Mouse (Mus musculus) lung, postnatal 14 days (tissue): Measurements from ENCODE around the gene Avil.

Experiments used
- DNase-seq: peaks from one replicate; pipeline ENCODE4 v3.0.0; 2021

Gene Avil

DNA sequence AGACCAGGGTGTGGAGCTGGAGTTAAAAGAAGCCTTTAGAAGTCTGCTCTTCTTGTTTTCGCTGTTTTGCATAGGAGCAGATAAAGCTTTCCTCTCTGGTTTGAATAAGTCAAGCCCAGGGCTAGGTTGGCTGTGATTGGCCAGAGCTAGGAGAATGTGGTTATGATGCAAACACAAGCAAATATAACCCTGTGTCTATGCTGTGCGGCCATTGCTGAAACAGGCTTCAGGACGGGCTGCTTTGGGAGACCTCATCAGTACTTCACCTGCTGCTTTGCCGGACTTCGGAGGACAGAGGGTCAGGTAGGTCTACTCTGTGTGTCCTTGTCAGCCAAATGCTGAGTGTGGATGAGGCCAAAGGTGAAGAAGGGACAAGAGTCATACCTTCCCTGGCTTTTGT lies at the start of gene Avil:
Gene Avil (plus strand): TSS at position 181 of the 400 bp plus-strand sequence.
- DNase-seq, result no peak

DNA sequence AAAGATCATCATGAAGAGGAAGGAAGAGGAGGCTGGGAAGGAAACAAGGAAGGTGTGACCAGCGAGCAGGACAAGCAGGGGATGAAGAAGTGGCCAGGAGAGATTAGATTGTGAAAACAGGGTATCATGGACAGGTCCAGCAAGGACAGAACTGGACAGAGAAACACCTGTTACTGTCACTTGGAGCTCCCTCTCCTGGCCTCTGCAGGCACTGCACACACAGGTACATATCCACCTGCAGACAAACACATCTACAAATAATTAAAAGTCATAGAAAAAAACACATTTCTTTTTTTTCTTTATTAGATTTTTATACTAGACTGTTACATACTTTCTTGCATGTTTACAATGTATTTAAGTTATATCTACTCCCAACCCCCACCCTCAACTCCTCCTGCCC lies 48.1 kb upstream of the Avil start:
- no peak for DNase-seq

- no peak for DNase-seq
Measured at GRCm38 (mm10) chr10:126953029-126953471, 47.5 kb upstream of the Avil start.

GRCm38 (mm10) chr10:126956692-126957358 lies 43.7 kb upstream of the Avil start:
- no peak for DNase-seq

DNA sequence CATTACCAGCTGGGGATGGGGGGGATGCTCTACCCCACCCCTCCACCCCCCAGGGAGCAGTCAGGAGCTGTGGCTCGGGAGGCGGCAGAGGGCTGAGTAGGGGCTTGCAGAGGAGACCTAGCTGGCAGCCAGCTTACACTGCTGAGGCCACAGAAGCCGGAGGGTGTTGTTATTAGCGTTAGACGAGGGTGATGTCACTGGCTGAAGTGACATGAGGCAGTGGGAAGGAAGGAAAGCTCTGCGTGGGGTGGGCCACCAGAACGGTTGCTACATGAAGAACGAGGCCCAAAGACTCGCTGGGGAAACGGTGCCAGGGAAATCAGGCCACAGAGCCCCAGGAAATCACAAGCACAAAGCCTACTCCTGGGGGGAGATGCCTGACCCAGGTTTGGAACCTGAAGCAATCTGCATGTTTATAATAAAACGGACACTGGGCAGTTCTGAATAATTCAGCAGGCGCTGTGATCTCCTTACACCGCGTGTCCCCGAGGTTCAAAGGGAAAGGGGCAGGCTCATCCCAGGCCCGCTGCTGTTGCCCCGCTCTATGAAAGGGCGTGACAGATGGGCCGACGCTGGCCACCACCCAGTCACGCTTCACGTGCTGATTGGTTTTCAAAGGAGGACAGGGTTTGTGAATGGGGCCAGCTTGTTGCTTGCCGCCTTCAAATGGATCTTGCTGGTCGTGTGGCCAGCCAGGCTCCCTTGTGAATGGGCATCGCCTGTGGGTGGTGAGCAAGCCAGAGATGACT lies 43.0 kb upstream of the Avil start:
- peak; percentile 64 for DNase-seq

DNA sequence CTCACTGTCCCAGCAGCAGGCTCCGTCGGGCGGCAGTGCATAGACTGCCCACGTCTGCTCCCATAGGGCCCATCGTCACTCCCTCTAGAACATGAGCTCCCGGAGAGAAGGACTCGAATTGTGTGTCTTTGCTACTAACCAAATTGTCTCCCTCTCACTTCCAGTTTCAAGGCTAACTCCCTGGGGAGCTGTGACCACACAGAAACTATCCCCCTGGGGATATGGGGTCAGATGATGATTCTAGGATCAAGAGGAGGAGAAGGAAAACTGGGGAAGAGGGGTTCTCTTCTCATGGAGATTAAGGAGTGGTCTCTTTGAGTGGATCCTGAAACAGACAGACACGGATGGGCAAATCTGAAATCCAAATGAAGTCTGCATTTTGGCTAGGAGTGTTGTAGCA lies 40.0 kb upstream of the Avil start:
- DNase-seq, result no peak

- peak; percentile 77 for DNase-seq
Measured at GRCm38 (mm10) chr10:126961757-126962156, 38.8 kb upstream of the Avil start.

GRCm38 (mm10) chr10:126962271-126962965 lies 38.1 kb upstream of the Avil start:
- DNase-seq, result peak; percentile 67

GRCm38 (mm10) chr10:126962966-126963330 lies 37.6 kb upstream of the Avil start:
- no peak for DNase-seq

DNA sequence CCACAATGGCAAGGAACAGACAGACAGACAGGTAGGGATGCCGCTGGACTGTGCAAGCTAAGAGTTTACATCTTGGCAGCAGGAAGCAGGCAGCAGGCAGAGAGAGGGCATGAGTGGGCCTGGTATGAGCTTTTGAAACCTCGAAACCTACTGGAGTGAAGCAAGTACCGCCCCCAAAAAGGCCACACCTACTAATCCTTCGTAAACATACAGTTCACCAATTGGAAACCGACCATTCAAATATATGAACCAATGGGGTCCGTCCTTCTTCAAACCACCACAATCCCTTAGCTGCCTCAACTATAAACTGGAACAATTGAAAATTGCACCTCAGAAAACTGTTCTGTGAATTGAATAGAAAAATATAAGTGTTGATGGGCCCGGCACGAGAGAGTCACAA lies 36.7 kb upstream of the Avil start:
- no peak for DNase-seq

DNA sequence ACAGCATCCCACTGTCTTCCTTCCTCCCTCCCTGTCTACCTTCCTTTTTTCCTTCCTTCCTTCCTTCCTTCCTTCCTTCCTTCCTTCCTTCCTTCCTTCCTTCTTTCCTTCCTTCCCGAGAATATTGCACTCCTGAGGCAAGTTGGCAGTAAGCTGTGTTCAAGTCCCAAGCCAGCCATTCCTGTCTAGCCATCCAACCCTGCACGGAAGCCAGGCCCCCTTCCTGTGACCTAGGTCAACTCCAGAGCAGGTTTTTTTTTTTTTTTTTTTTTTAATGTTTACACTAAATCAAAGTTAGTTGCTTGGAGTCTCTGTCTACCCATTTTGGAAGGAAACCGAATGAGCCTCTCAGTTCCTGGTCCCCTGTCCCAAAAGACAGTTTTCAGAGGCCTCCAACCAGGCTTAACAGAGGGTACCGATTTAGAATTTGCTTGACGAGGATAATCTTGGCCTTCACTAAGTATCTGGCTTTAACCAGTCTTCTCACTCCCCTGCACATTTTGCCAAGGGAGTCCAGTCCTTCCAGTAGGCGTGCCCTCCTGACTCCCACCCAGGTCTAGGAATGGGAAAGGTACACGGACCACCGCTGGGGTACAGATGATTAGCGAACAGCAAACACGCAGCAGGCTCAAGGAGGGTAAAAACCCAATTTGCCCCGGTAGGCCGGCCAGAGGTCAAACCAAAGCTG lies 29.0 kb upstream of the Avil start:
- no peak for DNase-seq

GRCm38 (mm10) chr10:126972051-126972725 lies 28.3 kb upstream of the Avil start:
- DNase-seq, result peak; percentile 70

- DNase-seq, result no peak
Measured at GRCm38 (mm10) chr10:126972988-126973387, 27.5 kb upstream of the Avil start.

DNA sequence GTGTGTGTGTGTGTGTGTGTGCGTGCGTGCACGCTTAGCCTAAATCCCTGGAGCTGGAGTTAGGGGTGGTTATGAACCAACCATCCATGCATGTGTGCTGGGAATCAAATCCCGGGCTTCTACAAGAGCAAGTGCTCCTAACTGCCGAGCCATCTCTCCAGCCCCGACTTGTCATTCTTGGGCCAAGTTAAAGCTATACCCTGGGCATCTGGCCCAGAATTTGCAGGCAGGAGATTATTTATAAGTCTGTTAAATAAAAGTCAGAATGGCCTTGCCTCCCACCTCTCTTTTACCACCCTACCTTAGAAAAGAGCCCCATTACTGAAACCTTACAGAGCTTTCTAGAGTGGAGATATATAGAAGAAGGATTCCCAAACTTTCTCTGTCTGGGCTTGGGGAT lies 24.8 kb upstream of the Avil start:
- DNase-seq, result no peak

DNA sequence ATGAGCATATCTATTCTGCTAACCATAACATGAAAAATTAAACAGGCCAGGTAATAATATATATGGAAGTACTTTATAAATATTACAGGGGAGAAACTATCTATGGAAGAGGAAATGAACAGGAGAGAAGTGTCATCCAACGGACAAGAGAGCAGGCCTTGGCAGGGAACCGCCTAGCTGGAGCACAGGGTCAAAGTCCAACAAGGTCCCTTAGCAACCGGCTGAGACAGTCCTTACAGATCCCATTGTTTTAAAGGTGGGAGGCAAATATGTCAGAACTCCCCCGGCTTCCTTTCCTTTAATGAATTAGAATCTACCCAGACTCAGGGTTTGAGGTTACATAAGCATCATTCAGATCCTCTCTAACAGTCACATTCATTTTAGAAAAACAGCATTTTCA lies 23.4 kb upstream of the Avil start:
- DNase-seq, result no peak

DNA sequence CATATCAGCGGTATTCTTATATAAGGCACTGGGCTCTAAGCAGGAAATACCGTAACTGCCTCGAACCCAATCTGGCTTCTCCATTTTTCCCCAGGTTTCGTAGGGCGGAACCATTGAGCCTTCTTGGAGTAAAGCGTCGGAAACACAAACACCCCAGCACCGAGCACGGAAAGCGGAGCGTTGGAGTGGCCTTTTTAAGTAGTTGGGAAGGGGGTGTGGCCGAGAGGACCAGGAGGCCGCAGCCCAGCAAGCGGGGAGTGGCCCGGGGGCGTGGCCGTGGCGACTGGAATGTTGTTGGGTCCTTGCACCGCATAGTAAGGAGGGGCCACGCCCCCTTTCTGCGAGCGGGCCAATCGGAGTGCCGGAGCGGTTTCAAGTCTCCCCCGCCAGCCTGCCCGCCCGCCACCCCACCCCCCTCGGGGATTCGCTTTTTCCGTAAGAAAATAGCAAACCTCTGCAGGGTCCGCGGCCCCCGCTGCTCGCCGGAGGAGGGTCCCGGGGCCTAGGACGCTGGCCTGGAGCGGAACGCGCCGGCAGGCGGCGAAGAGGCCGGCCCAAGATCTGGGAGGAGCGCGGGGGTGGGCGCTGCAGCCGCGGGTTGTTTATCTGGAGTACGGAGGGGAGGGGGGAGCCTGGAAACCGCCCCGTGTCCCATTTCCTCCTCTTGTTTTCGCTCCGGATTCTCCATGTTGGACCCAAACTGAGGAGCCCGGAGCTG lies 22.1 kb upstream of the Avil start, which contains the start of gene Ctdsp2:
Gene Ctdsp2 (plus strand): TSS at position 441 of the 718 bp plus-strand sequence.
- DNase-seq, result peak; percentile 100

DNA sequence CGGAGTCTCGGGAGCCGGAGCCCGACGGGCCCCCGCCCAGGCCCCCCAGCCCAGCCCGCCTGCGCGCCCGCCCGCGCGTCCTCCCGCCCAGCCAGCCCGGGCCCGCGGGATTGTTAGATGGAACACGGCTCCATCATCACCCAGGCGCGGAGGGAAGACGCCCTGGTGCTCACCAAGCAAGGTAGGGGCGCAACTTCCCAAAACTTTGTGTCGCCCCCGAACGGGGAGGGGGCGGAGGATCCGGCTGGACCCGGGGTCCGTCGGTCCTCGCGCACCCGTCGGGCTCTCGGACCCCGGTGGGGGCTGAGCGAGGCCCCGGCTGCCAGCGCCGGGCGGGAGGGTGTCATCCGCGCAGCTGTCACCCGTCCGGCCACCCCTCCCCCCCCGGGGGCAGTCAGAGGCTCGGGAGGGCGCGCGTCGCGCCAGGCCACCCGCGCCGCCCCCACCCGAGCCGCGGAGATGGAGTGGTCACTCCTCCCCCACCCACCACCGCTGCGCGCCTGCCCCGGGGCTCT lies 21.3 kb upstream of the Avil start:
- peak; percentile 76 for DNase-seq

- DNase-seq, result no peak
Measured at GRCm38 (mm10) chr10:126979636-126980151, 20.8 kb upstream of the Avil start.

- no peak for DNase-seq
Measured at GRCm38 (mm10) chr10:126980221-126980932, 20.1 kb upstream of the Avil start.

- no peak for DNase-seq
Measured at GRCm38 (mm10) chr10:126980933-126981530, 19.5 kb upstream of the Avil start.
